Mouse (Mus musculus) thymus, postnatal 14 days (tissue): ENCODE data around the gene Ptprcap.

Experiments
- DNase-seq: peaks from one replicate; pipeline ENCODE4 v3.0.0; 2021

Ptprcap gene

DNA sequence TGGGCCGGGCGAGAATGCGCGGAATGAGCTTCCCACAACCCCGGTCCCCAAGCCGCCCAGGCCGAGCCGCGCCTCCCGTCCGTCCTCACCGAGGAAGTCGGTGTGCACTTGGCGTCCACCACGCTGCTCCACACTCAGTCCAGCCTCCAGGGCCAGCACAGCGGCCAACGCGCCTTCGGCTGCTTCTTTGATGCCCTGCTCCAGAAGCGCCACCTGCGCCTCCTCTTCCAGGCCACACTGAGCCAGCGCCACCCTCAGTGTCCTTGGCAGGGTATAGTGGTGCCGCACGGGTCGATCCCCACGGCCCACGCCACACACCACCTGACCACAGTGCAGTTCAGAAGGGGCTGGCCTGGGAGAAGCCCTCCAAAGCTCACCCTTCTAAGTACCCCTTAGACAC is 16.4 kb downstream of the Ptprcap start:
- DNase-seq, result no peak

DNA sequence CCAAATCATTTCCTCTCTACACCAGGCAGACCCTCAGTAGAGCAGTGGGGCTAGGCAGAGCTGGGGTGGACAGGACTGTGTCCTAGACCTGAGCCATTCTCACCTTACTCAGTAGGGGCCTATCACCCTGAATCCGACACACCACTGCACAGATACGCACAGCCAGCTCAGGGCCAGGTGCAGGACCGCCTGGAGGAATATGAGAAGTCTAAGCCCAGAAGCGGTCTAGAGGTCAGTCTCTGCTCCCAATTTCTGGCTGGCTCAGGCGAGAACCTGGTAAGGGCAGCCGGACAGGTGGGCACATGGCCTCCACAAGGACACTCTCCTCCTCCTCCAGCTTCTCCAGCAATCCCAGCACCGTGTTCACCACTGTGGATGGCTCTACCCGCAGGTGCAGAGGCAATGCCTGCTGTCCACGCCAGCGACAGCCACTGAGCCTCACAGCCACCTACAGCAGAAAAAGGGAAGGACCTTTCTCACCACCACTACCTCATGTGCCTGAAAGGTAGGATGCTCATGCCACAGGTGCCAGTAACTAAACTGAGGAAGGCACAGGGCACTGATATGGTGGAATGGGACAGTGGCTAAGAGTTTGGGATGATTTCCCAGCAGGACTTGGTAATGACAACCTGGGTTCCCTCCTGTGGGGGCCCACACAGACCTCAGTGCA is 17.5 kb downstream of the Ptprcap start:
- DNase-seq, result peak; percentile 11

DNA sequence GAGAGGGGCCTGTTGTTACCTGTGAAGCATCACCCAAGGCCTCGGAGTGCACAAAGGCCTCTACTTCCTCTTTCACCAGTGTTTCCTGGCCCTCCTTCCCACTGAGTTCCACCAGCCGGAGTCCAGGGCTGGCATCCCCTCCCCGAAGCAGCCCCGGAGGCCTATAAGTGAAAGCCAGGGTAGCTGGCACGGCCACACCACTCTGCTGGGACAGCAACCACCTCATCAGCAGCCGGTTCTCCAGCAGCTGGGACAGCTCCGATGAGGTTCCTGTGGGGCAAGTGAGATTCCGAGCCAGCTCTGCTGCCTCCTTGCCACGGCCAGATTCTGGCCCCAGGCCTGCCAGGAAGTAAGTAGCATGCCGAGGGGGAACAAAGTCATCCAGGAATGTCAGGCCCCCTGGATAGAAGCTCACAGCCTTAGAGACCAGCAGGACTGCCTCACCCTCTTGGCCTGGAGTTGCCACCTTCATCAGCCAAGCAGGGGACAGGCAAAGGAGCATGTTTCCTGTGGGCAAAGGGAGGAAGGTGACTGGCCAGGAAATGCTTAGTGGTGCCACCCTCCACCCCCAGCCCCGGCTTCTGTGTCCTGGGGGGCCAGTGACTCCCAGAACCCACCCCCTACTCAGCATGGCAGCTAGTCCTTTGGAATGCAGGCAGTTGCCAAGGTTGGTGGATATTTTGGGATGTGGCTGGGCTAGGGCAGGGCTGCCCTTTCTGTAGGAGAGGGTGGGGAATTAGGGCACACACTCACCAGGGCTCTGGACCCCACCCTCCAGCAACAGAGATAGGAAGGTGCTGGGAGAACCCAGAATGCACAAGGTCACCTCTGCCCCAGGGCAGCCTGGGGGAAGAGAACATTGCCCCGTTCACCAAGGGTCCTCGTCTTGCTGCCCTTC is 18.2 kb downstream of the Ptprcap start:
- peak; percentile 29 for DNase-seq

DNA sequence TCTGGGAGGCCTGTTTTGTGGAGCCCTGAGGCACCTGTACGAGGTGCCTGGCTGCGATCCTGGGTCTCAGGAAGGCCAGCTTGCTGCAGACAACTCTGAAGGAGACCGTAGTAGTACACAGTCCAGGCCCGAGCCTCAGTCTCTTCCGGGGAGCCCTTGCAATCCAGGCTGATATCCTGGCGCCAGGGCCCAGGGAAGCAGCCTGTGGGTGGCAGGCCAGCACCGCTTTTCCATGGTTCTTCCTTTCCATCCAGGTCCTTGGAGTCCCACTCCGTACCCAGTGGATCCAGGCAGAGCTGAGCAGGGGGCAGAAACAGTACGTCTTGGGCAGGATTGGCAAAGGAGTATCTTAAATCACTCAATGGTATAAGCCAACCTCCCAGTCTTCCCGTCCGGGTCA is 19.5 kb downstream of the Ptprcap start:
- no peak for DNase-seq

DNA sequence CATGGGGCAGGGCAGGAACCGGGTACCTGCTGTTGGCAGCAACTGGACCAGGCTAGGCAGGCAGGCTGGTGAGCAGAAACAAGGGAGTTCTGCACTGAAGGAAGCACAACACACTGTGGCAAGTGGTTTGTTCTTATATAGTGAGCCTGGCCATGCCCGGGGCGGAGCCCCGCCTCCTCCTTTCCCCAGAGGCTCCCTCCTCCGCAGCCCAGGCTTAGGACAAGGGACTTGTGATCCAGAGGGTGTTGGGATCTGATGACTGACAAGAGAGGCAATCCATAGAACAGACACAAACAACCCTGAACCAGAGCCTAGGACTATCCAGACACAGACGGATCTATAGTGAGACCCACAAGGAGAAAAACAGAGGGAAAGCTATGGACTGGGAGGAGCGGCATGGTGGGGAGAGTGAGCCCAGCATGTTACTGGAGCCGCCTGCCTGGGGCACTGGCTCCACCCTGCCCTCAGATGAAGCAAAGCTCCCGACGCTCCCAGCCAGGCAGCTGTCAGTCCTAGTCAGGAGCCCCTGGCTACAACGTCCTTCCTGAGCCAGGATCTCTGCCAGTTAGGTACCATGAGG is 22.1 kb downstream of the Ptprcap start, which contains the start of gene Carns1:
Carns1 (minus strand) TSS at position 112 of the 580 bp plus-strand sequence.
- no peak for DNase-seq

DNA sequence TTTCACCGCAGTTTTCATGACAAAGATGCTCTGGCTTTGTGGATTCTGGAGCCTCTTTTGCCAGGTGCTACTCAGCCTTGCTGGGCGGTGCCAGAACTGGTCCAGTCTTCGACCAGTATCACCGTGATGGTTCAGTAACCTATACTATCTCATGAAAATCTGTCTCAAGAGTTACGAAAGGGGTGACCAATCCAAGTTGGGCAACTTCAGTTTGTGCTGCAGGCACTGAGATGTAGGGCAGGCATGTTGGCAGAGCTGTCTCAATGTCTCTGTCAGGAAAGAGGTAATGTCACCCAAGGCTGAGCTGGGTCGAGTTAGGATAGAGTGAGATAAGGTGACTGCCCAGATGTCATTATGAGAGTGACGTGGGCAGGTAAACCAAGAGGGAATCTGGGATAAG is 27.0 kb downstream of the Ptprcap start:
- DNase-seq, result no peak

DNA sequence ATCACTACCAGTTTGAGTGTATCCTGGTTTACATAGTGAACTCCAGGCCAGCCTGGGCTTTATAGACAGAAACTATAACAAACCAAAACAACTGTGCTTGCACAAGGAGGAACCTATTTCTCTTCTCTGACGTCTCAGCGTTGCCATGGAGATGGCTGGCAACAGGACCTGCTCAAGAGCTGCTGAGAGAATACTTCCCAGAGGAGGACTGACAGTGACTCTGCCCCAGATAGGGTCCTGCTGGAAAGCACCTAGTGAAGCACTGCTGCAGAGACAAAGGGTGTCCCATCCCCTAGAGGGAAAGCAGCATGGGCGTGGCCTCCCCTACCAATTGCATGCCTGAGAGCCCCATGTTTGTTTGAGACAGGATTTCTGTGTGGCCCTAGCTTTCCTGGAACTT is 28.5 kb downstream of the Ptprcap start:
- DNase-seq, result peak; percentile 56

DNA sequence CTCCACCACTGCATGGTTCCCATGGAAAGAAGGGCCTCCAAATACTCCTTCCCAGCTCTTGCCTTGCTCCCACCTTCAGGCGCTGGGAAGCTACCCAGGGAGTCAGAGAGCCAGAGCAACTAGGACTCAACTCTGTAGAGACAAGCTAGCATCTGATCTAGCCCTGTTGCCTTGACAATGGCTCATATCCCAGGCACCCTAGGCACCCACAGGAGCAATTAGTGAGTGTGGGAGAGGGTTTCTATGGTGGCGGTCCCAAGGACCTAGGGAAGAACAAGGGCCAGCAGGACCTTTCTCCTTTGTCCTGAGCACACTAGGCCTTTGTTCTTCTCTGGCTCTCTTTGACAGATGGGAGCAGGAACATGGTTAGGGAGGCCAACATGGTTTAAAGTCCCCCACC is 30.3 kb downstream of the Ptprcap start:
- no peak for DNase-seq

DNA sequence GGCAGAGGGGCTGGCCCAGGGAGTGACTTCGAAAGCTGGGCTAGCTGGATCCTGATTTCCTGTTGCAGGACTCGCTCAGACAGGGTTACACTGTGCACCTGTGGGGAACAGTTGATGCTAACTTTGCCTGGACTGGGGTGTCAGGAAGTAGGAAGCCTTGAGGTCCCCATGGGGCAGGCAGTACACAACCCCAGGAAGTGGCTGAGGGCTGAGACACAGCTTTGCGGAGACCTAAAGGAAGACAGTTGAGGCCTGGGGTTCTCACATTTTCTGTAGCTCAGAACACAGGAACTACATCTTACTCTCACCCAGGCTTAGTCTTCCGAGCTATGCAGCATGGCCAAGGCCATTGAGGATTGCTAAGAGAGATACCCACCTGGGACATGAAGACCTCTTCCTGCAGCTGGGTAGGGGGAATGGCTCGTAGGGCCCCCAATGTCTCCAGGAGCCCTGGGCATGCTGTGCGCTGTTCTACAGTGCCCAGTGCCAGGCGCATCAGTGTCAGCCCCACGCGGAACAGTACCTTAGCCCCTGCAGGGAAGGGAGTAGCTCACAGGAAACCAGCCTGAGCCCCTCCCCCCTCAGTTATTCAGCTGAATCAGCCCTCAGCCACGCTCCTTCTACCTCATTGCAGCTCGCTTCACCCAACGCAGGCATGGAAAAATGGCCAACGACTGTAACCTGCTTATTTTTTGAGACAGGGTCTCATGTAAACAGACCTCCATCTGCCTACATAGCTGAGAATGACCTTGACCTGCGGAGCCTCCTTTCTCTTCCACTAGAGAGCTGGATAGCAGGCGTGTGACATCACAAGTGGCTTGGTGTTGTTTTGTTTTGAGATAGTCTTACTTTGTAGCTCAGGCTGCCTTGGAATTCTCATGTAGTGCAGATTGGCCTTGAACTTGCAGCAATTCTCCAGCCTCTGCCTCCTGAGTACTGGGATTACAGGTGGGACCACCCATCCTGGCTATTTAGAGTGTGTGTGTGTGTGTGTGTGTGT is 31.9 kb downstream of the Ptprcap start:
- DNase-seq, result peak; percentile 90

DNA sequence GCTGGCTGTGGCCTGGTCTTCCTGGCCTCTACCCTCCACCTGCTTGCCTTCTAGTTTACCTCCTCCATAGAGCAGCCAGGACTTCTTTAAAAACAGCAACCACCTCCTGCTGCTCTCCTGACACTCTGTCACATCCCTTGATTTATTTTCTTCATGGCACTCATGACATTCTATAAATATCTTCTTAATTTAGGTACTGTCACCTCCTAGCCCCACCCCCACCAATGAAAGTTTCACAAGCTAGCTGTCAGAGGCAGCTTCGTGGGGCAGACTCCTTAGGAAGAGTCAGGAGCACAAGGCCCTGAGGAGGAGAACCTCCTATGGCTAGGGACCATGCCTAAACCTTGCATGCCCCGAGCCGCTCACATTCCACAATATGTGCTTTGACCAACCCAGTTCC is 33.9 kb downstream of the Ptprcap start:
- no peak for DNase-seq

DNA sequence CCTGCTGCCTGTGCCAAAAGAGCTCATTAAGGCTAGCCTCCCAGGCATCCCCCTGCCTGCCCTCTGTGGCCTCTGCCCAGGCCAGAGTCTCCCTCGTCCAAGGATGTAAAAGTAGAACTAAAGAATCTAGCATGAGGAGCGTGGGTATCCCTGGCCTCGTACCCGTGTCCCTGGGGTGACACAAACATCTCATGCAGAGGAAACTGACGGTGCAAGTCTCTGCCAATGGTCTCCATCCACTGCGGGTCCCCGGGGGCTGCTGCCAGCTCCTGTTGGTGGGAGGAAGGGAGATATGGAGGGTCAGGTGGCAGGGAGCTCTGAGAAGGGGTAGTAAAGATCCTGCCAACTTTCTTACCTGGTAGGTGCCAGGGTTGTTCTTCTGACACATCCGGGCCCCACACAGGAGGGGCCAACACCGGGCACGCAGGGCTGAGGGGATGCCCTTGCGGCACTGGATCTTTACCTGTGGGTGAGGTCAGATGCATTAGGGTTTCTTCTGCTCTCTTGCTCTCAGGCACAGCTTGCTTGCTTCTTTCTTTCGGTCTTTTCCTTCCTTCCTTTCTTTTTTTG is 35.7 kb downstream of the Ptprcap start:
- DNase-seq, result peak; percentile 61

DNA sequence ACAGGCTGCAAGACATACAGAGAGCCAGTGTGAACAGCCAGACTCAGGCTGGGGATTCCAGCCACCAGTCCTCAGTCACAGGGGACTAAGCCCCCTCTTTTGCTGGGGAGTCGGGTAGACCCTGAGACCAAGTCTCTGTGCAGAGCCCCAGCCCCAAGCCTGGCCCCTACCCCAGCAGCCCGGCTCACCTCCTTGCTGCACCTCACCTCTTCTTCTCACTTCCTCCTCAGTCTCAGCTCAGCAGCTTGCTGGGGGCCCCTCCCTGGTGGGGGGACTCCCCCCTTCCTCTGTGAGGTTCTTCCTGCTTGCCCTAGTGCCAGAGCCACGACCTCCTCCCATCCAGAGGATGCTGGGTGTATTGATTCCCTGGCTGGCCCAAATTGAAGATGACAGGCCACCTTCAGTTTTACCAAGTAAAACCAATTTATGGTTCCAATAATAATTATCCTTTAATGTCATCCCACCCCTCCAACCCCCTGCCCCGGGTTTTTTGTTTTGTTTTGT is 37.5 kb downstream of the Ptprcap start, which contains the start of gene Tbc1d10c:
Tbc1d10c (minus strand) TSS at position 454 of the 504 bp plus-strand sequence.
- peak; percentile 94 for DNase-seq

DNA sequence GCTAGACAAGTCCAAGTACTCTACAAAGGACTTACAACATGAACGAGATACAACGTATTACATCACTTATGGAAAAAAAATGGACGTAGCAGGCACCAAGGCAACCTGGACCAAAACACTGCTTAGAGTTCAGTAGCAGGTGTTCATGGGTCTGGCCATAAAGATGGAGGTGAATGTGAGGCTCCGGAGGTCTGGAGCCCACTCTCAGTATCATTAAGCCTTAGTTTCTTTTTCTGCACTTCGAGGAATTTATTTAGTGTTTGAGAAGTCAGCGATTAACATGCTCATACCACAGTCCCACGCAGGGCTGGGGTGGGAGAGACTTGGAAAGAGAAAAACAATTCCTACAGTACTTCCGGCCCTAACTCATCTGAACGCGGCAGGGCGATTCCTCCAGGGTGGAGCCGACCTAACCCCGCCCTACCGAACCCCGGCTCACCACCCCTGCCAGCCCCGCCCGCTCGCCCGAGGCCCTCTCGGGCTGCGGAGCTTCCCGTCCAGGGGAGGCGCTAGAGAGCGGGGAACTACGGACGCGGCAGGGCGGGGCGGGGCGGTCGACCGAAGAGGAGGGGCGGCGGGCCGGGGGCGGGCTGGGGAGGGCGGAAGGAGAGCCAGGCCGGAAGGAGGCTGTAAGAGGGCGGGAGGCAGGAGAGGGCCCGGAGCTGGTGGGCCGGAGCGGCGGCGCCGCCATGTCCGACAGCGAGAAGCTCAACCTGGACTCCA is 38.3 kb downstream of the Ptprcap start, which contains the start of gene Ppp1ca:
Ppp1ca (plus strand) TSS at position 538 of the 723 bp plus-strand sequence.
- peak; percentile 99 for DNase-seq

DNA sequence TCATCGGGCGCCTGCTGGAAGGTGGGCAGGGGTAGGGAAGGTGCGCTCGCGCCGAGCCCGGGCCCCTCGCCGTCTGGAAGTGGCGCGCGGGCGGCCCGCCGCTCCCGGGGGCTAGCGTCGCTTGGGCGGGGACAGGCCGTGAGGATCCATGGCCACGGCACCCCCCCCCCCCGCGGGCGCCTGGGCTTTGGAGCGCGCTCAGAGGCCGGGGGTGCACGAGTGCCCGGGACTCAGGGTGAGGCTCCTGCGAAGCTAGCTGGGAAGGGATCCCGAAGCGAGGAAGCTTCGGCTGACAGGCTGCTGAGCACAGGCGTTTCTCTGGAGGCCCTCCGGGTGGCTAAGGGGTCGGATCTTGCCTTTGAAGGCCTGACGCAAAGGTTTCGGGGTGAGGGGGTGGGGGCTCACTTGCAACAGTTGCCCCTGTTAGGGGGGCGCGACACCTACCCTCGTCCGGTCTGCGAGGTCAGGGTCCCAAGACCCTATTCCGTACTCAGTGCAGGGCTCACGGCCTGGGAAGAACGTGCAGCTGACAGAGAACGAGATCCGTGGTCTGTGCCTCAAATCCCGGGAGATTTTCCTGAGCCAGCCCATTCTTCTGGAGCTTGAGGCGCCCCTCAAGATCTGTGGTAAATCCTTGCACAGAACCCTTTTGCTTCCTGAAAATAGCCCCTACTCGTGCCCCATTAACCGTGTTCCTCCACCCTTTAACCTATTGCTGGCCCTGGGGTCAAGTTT is 39.0 kb downstream of the Ptprcap start:
- no peak for DNase-seq

DNA sequence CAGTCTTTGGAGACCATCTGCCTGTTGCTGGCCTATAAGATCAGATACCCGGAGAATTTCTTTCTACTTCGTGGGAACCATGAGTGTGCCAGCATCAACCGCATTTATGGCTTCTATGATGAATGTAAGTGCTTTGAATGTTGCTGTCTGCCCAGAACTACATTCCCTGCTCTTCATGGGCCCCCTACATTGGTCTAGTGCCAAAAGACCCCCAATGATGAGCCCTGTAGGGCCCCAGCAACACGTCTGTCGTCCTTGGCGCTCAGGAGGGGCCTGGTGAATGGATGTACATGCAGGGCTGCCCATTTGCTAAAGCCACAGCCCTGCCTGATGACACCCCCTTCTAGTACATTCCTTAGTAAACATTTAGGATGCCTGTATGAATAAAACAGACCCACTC is 39.7 kb downstream of the Ptprcap start:
- DNase-seq, result no peak

DNA sequence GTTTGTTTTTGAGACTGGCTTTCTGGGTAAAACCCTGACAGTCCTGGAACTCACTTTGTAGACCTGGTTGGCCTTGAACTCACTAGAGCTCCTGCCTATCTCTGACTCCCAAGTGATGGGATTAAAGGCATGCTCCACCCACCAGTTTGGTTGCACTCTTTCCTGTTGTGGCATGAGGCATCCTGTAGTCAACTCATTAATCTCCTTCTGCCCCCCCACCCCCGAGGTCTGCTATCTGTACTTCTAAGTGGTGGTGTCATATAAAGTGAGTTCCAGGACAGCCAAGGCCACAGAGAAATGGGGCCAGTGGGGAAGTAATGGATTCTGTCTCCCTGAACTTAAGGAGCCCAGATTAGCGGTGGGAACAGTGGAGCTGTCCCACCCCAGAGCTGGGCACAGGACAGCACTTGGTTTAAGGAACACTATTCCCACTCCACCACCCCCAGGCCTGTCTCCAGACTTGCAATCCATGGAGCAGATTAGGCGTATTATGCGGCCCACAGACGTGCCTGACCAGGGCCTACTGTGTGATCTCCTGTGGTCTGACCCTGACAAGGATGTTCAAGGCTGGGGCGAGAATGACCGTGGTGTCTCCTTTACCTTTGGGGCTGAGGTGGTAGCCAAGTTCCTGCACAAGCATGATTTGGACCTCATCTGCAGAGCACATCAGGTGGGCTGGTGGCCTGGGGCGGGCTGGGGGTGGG is 40.8 kb downstream of the Ptprcap start:
- no peak for DNase-seq

DNA sequence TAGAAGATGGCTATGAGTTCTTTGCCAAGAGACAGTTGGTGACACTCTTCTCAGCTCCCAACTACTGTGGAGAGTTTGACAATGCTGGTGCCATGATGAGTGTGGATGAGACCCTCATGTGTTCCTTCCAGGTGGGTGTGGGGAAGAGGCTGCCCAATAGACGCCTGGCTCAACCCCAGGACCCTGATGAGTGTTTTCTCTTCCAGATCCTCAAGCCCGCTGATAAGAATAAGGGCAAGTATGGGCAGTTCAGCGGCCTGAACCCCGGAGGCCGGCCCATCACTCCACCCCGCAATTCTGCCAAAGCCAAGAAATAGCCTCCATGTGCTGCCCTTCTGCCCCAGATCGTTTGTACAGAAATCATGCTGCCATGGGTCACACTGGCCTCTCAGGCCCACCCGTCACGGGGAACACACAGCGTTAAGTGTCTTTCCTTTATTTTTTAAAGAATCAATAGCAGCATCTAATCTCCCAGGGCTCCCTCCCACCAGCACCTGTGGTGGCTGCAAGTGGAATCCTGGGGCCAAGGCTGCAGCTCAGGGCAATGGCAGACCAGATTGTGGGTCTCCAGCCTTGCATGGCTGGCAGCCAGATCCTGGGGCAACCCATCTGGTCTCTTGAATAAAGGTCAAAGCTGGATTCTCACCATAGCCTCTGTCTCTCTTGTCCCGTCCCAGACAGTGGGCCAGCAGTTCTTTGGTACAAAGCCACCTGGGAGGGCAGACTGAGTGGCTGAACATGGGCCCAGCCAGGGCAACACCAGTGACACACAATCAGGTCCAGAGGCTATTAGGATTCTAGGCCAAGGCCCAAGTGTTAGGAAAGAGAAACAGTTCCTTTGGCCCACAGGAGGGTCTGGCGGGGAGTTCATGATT is 41.6 kb downstream of the Ptprcap start:
- no peak for DNase-seq

DNA sequence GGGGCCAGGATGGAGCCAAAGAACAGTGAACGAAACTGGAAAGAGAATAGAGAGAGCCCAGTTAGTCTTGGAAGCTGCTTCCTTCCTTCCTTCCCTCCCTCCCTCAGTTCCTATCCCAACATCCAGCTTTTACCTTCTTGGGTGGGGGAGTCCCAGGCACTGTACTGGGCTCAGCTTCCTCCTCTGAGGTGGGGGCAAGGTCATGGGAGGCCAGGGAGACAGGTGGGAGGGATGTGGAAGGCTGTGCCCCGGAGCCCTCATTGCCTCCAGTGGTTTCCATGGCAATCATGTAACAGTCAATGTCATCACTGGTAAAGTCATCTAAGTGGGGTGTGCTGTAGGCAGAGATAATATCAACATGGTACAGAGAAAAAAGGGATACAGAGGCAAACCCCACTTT is 42.6 kb downstream of the Ptprcap start:
- no peak for DNase-seq

DNA sequence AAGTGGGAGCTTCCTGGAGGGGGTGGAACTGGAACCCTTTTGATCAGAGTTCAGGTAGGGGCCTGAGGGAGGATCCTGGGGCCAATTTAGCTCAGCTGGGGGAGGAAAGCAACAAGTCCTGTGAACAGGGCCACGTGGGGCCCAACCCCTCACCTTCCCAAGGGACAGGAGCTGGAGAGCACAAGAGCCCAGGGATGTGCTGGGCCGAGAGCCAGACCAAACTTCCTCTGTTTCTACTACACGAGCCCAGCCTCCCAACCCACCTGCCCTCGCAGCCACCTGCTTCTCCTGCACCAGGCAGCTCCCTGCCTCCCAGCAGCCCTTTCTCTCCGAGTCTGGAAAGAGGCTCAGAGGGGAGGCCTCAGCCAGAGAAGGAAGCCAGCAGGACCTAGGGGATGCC is 43.1 kb downstream of the Ptprcap start:
- no peak for DNase-seq
